Mouse (Mus musculus): Measurements from ENCODE around the gene Abcb9. TPM values are rescaled to one million over a fixed set of nuclear protein-coding genes. Genes with fewer than 3 reads are reported as not detected.

Abcb9 gene
- polyA plus RNA-seq, 1 experiment from 2014 or later = 1.7 TPM

GRCm38 (mm10) chr5:124077241-124077640 lies 18.4 kb downstream of the Abcb9 start:
- H3K36me3 ChIP-seq (ENCODE audit: control insufficient read depth, insufficient read depth, low read length) = no peaks in the 10 kb centered on the region
- 81% methylated on average over 13 of the region's 13 CpGs for WGBS
- no peak overlapping the region for H3K4me3 ChIP-seq (ENCODE audit: low read depth, low read length)
- H3K4me1 ChIP-seq (ENCODE audit: control insufficient read depth, insufficient read depth, low read length) = no peaks in the 10 kb centered on the region; the same call in 1 of the 2 replicates
- no peaks in the 10 kb centered on the region for H3K9me3 ChIP-seq (ENCODE audit: control insufficient read depth, low read length)
- H3K27ac ChIP-seq (ENCODE audit: low read depth, low read length) = no peak overlapping the region
- no peak overlapping the region for H3K9ac ChIP-seq (ENCODE audit: low read length)
- H3K4me2 ChIP-seq (ENCODE audit: low read depth) = no peak overlapping the region
- ATAC-seq (ENCODE audit: insufficient read depth, low FRiP score, low TSS enrichment) = no peak
- H3K27me3 ChIP-seq (ENCODE audit: control insufficient read depth, insufficient read depth, low read length) = no peaks in the 10 kb centered on the region
- DNase-seq (ENCODE audit: low spot score) = no peak

- Histone ChIP-seq H3K4me1 (ENCODE audit: control insufficient read depth, insufficient read depth, low read length) (no peaks in the 10 kb centered on the region; the same call in 1 of the 2 replicates), H3K36me3 (ENCODE audit: control insufficient read depth, insufficient read depth, low read length) (no peaks in the 10 kb centered on the region), H3K4me3 (ENCODE audit: low read depth, low read length) (no peak overlapping the region), H3K27me3 (ENCODE audit: control insufficient read depth, insufficient read depth, low read length) (no peaks in the 10 kb centered on the region), H3K4me2 (ENCODE audit: low read depth) (no peak overlapping the region), H3K9ac (ENCODE audit: low read length) (no peak overlapping the region), H3K9me3 (ENCODE audit: control insufficient read depth, low read length) (no peaks in the 10 kb centered on the region), H3K27ac (ENCODE audit: low read depth, low read length) (no peak overlapping the region)
- 54% methylated on average over 9 of the region's 9 CpGs for WGBS
- ATAC-seq (ENCODE audit: insufficient read depth, low FRiP score, low TSS enrichment) (no peak), DNase-seq (ENCODE audit: low spot score) (no peak)
Observed at GRCm38 (mm10) chr5:124076559-124076958, 19.0 kb downstream of the Abcb9 start.

GRCm38 (mm10) chr5:124075716-124076115 lies 19.9 kb downstream of the Abcb9 start:
- Histone ChIP-seq H3K4me3 (ENCODE audit: low read depth, low read length) (no peak overlapping the region), H3K27ac (ENCODE audit: low read depth, low read length) (no peak overlapping the region), H3K36me3 (ENCODE audit: control insufficient read depth, insufficient read depth, low read length) (no peaks in the 10 kb centered on the region), H3K9ac (ENCODE audit: low read length) (no peak overlapping the region), H3K9me3 (ENCODE audit: control insufficient read depth, low read length) (no peaks in the 10 kb centered on the region), H3K27me3 (ENCODE audit: control insufficient read depth, insufficient read depth, low read length) (no peaks in the 10 kb centered on the region), H3K4me2 (ENCODE audit: low read depth) (no peak overlapping the region), H3K4me1 (ENCODE audit: control insufficient read depth, insufficient read depth, low read length) (no peaks in the 10 kb centered on the region; the same call in 1 of the 2 replicates)
- DNase-seq (ENCODE audit: low spot score) (no peak), ATAC-seq (ENCODE audit: insufficient read depth, low FRiP score, low TSS enrichment) (no peak)
- 77% methylated on average over 9 of the region's 9 CpGs for WGBS

- ATAC-seq (ENCODE audit: insufficient read depth, low FRiP score, low TSS enrichment) (no peak), DNase-seq (ENCODE audit: low spot score) (no peak)
- WGBS = 57% methylated on average over 10 of the region's 10 CpGs
- Histone ChIP-seq H3K9me3 (ENCODE audit: control insufficient read depth, low read length) (no peaks in the 10 kb centered on the region), H3K36me3 (ENCODE audit: control insufficient read depth, insufficient read depth, low read length) (no peaks in the 10 kb centered on the region), H3K27ac (ENCODE audit: low read depth, low read length) (no peak overlapping the region), H3K27me3 (ENCODE audit: control insufficient read depth, insufficient read depth, low read length) (no peaks in the 10 kb centered on the region), H3K9ac (ENCODE audit: low read length) (no peak overlapping the region), H3K4me1 (ENCODE audit: control insufficient read depth, insufficient read depth, low read length) (no peaks in the 10 kb centered on the region; the same call in 1 of the 2 replicates), H3K4me2 (ENCODE audit: low read depth) (no peak overlapping the region), H3K4me3 (ENCODE audit: low read depth, low read length) (no peak overlapping the region)
Observed at GRCm38 (mm10) chr5:124074845-124075307, 20.7 kb downstream of the Abcb9 start.

- no peaks in the 10 kb centered on the region for H3K36me3 ChIP-seq (ENCODE audit: control insufficient read depth, insufficient read depth, low read length)
- no peak for DNase-seq (ENCODE audit: low spot score)
Observed at GRCm38 (mm10) chr5:124073682-124074081, 21.9 kb downstream of the Abcb9 start.

GRCm38 (mm10) chr5:124069657-124070056 lies 25.9 kb downstream of the Abcb9 start:
- no peaks in the 10 kb centered on the region for H3K27me3 ChIP-seq (ENCODE audit: control insufficient read depth, insufficient read depth, low read length)
- ATAC-seq (ENCODE audit: insufficient read depth, low FRiP score, low TSS enrichment) = no peak
- no peaks in the 10 kb centered on the region for H3K4me1 ChIP-seq (ENCODE audit: control insufficient read depth, insufficient read depth, low read length)
- no peak overlapping the region for H3K4me2 ChIP-seq (ENCODE audit: low read depth)
- 86% methylated on average over 3 of the region's 3 CpGs for WGBS
- no peak overlapping the region for H3K4me3 ChIP-seq (ENCODE audit: low read depth, low read length)
- no peaks in the 10 kb centered on the region for H3K9me3 ChIP-seq (ENCODE audit: control insufficient read depth, low read length)
- H3K9ac ChIP-seq (ENCODE audit: low read length) = no peak overlapping the region
- DNase-seq (ENCODE audit: low spot score) = no peak
- H3K36me3 ChIP-seq (ENCODE audit: control insufficient read depth, insufficient read depth, low read length) = no peaks in the 10 kb centered on the region
- no peak overlapping the region for H3K27ac ChIP-seq (ENCODE audit: low read depth, low read length)

More at GRCm38 (mm10) chr5:124073682-124074081, 21.9 kb downstream of the Abcb9 start:
- Histone ChIP-seq H3K27me3 (ENCODE audit: control insufficient read depth, insufficient read depth, low read length) (no peaks in the 10 kb centered on the region), H3K4me3 (ENCODE audit: low read depth, low read length) (no peak overlapping the region), H3K27ac (ENCODE audit: low read depth, low read length) (no peak overlapping the region), H3K9me3 (ENCODE audit: control insufficient read depth, low read length) (no peaks in the 10 kb centered on the region), H3K4me1 (ENCODE audit: control insufficient read depth, insufficient read depth, low read length) (no peaks in the 10 kb centered on the region; the same call in 1 of the 2 replicates), H3K4me2 (ENCODE audit: low read depth) (no peak overlapping the region), H3K9ac (ENCODE audit: low read length) (no peak overlapping the region)
- 55% methylated on average over 9 of the region's 9 CpGs for WGBS
- ATAC-seq (ENCODE audit: insufficient read depth, low FRiP score, low TSS enrichment) = no peak

- no peak for DNase-seq (ENCODE audit: low spot score)
- no peak for ATAC-seq (ENCODE audit: insufficient read depth, low FRiP score, low TSS enrichment)
- no peak overlapping the region for H3K27ac ChIP-seq (ENCODE audit: low read depth, low read length)
Observed at GRCm38 (mm10) chr5:124062037-124062824, 33.4 kb downstream of the Abcb9 start.

GRCm38 (mm10) chr5:124059677-124060076 lies 35.9 kb downstream of the Abcb9 start:
- H3K4me1 ChIP-seq (ENCODE audit: control insufficient read depth, insufficient read depth, low read length) = no peaks in the 10 kb centered on the region
- ATAC-seq (ENCODE audit: insufficient read depth, low FRiP score, low TSS enrichment) = no peak
- H3K4me3 ChIP-seq (ENCODE audit: low read depth, low read length) = no peak overlapping the region
- H3K4me2 ChIP-seq (ENCODE audit: low read depth) = no peak overlapping the region
- H3K36me3 ChIP-seq (ENCODE audit: control insufficient read depth, insufficient read depth, low read length) = no peaks in the 10 kb centered on the region
- H3K27ac ChIP-seq (ENCODE audit: low read depth, low read length) = no peak overlapping the region
- DNase-seq (ENCODE audit: low spot score) = no peak
- H3K27me3 ChIP-seq (ENCODE audit: control insufficient read depth, insufficient read depth, low read length) = no peaks in the 10 kb centered on the region
- WGBS = 74% methylated on average over 5 of the region's 5 CpGs
- no peak overlapping the region for H3K9ac ChIP-seq (ENCODE audit: low read length)
- H3K9me3 ChIP-seq (ENCODE audit: control insufficient read depth, low read length) = no peaks in the 10 kb centered on the region

More at GRCm38 (mm10) chr5:124062037-124062824, 33.4 kb downstream of the Abcb9 start:
- Histone ChIP-seq H3K36me3 (ENCODE audit: control insufficient read depth, insufficient read depth, low read length) (no peaks in the 10 kb centered on the region), H3K4me3 (ENCODE audit: low read depth, low read length) (no peak overlapping the region), H3K27me3 (ENCODE audit: control insufficient read depth, insufficient read depth, low read length) (no peaks in the 10 kb centered on the region), H3K9ac (ENCODE audit: low read length) (no peak overlapping the region), H3K4me2 (ENCODE audit: low read depth) (no peak overlapping the region), H3K4me1 (ENCODE audit: control insufficient read depth, insufficient read depth, low read length) (no peaks in the 10 kb centered on the region), H3K9me3 (ENCODE audit: control insufficient read depth, low read length) (no peaks in the 10 kb centered on the region)
- 70% methylated on average over 12 of the region's 12 CpGs for WGBS

- Histone ChIP-seq H3K27me3 (ENCODE audit: control insufficient read depth, insufficient read depth, low read length) (no peaks in the 10 kb centered on the region), H3K4me1 (ENCODE audit: control insufficient read depth, insufficient read depth, low read length) (no peaks in the 10 kb centered on the region), H3K9ac (ENCODE audit: low read length) (no peak overlapping the region), H3K9me3 (ENCODE audit: control insufficient read depth, low read length) (no peaks in the 10 kb centered on the region), H3K36me3 (ENCODE audit: control insufficient read depth, insufficient read depth, low read length) (no peaks in the 10 kb centered on the region), H3K4me2 (ENCODE audit: low read depth) (no peak overlapping the region), H3K27ac (ENCODE audit: low read depth, low read length) (no peak overlapping the region), H3K4me3 (ENCODE audit: low read depth, low read length) (no peak overlapping the region)
- ATAC-seq (ENCODE audit: insufficient read depth, low FRiP score, low TSS enrichment) = no peak
- no peak for DNase-seq (ENCODE audit: low spot score)
- 66% methylated on average over 7 of the region's 7 CpGs for WGBS
Observed at GRCm38 (mm10) chr5:124058749-124059148, 36.8 kb downstream of the Abcb9 start.

Data from neural tube, embryonic 11.5 days (tissue).